Mouse (Mus musculus) MEL (cell line): ENCODE results near the gene Unc5b. TPM values are rescaled to one million over a fixed set of nuclear protein-coding genes. Genes with fewer than 3 reads are reported as not detected.

ENCODE experiments used
- DNase-seq: peaks from one replicate; pipeline ENCODE4 v3.0.0; 2011; ENCODE audit warnings: low read depth, low spot score
- H3K27ac ChIP-seq: 2 replicates; pipeline ENCODE4 v1.5.1; 2012; ENCODE audit warnings: low read depth, mild to moderate bottlenecking, control low read depth, low read length, moderate library complexity; ENCODE audit not compliant: control insufficient read depth
- H3K27me3 ChIP-seq, 2 experiments: fragments of 150-350 bp in 1 of 2; sonication (generic) in 1 of 2; 2 replicates each; pipeline ENCODE4 v1.6.1; 2012; ENCODE audit warnings: low read length in 2 of 2, mild to moderate bottlenecking in 2 of 2, improper control_type of control experiment in 1 of 2, moderate library complexity in 1 of 2; ENCODE audit not compliant: insufficient read depth in 2 of 2, control insufficient read depth in 1 of 2
- H3K36me3 ChIP-seq, 2 experiments: 2 replicates each; pipeline ENCODE4 v1.6.1; 2012 to 2014; ENCODE audit warnings: low read length in 2 of 2, improper control_type of control experiment in 1 of 2, inconsistent platforms in 1 of 2, mild to moderate bottlenecking in 1 of 2; ENCODE audit not compliant: insufficient read depth in 2 of 2, control insufficient read depth in 1 of 2
- H3K4me1 ChIP-seq, 2 experiments: fragments of 150-350 bp in 1 of 2; sonication (generic) in 1 of 2; 2 replicates each; pipeline ENCODE4 v1.6.1; 2012; ENCODE audit warnings: low read length in 2 of 2, improper control_type of control experiment in 1 of 2, mild to moderate bottlenecking in 1 of 2; ENCODE audit not compliant: insufficient read depth in 2 of 2, control insufficient read depth in 1 of 2
- H3K4me3 ChIP-seq, 2 experiments: fragments of 150-350 bp in 1 of 2; sonication (generic) in 1 of 2; 2 replicates each; pipeline ENCODE4 v1.5.1; 2012; ENCODE audit warnings: low read depth in 2 of 2, low read length in 2 of 2, mild to moderate bottlenecking in 2 of 2, moderate library complexity in 2 of 2, control low read depth in 1 of 2, improper control_type of control experiment in 1 of 2; ENCODE audit not compliant: control insufficient read depth in 1 of 2, insufficient read depth in 1 of 2
- H3K79me2 ChIP-seq: 2 replicates; pipeline ENCODE4 v1.6.1; 2012; ENCODE audit warnings: mild to moderate bottlenecking, low read length, moderate library complexity; ENCODE audit not compliant: control insufficient read depth, poor library complexity, insufficient read depth
- H3K9ac ChIP-seq: 2 replicates; pipeline ENCODE4 v1.6.1; 2012; ENCODE audit warnings: low read depth, mild to moderate bottlenecking, control low read depth, low read length, moderate library complexity; ENCODE audit not compliant: control insufficient read depth, poor library complexity, severe bottlenecking
- H3K9me3 ChIP-seq: fragments of 150-350 bp; sonication (generic); replicated peaks from 2 replicates; pipeline ENCODE4 v1.6.1; 2012; ENCODE audit warnings: mild to moderate bottlenecking, low read length, improper control_type of control experiment, moderate library complexity; ENCODE audit not compliant: insufficient read depth
- BHLHE40 ChIP-seq: IDR thresholded peaks from 2 replicates; pipeline ENCODE4 v1.6.1; 2012; ENCODE audit warnings: low read depth, mild to moderate bottlenecking, inconsistent platforms, low read length, improper control_type of control experiment, borderline replicate concordance
- CHD1 ChIP-seq: IDR thresholded peaks from 2 replicates; pipeline ENCODE4 v1.6.1; 2012; ENCODE audit warnings: low read depth, mild to moderate bottlenecking, inconsistent platforms, low read length, improper control_type of control experiment
- CHD2 ChIP-seq: IDR thresholded peaks from 2 replicates; pipeline ENCODE4 v1.6.1; 2011; ENCODE audit warnings: low read length, improper control_type of control experiment
- E2F4 ChIP-seq: IDR thresholded peaks from 2 replicates; pipeline ENCODE4 v1.6.1; 2011; ENCODE audit warnings: low read depth, low read length, improper control_type of control experiment, borderline replicate concordance
- GABPA ChIP-seq: IDR thresholded peaks from 2 replicates; pipeline ENCODE4 v1.6.1; 2012; ENCODE audit warnings: low read depth, mild to moderate bottlenecking, inconsistent platforms, low read length, improper control_type of control experiment, moderate library complexity
- GATA1 ChIP-seq: IDR thresholded peaks from 2 replicates; pipeline ENCODE4 v1.6.1; 2011; ENCODE audit warnings: low read depth, low read length, improper control_type of control experiment
- MAX ChIP-seq: IDR thresholded peaks from 2 replicates; pipeline ENCODE4 v1.6.1; 2011; ENCODE audit warnings: low read length, improper control_type of control experiment
- MAZ ChIP-seq: IDR thresholded peaks from 2 replicates; pipeline ENCODE4 v1.6.1; 2012; ENCODE audit warnings: low read depth, mild to moderate bottlenecking, inconsistent platforms, low read length, improper control_type of control experiment
- MXI1 ChIP-seq: IDR thresholded peaks from 2 replicates; pipeline ENCODE4 v1.6.1; 2011; ENCODE audit warnings: mild to moderate bottlenecking, low read depth, low read length, improper control_type of control experiment
- NRF1 ChIP-seq: IDR thresholded peaks from 2 replicates; pipeline ENCODE4 v1.6.1; 2014; ENCODE audit warnings: low read depth, mild to moderate bottlenecking, inconsistent platforms, low read length, improper control_type of control experiment, moderate library complexity; ENCODE audit not compliant: poor library complexity, insufficient read depth, severe bottlenecking
- POLR2A ChIP-seq, 2 experiments: IDR thresholded peaks; 2 replicates each; pipeline ENCODE4 v1.6.1; 2011 to 2012; ENCODE audit warnings: low read length in 2 of 2, mild to moderate bottlenecking in 2 of 2, control low read depth in 1 of 2, improper control_type of control experiment in 1 of 2, low read depth in 1 of 2, moderate library complexity in 1 of 2; ENCODE audit not compliant: control insufficient read depth in 1 of 2, insufficient read depth in 1 of 2, poor library complexity in 1 of 2
- RAD21 ChIP-seq: IDR thresholded peaks from 2 replicates; pipeline ENCODE4 v1.6.1; 2011; ENCODE audit warnings: mild to moderate bottlenecking, low read depth, low read length, improper control_type of control experiment
- TAL1 ChIP-seq: IDR thresholded peaks from 2 replicates; pipeline ENCODE4 v1.6.1; 2012; ENCODE audit warnings: mild to moderate bottlenecking, inconsistent platforms, low read length, moderate library complexity, mixed read lengths
- TBP ChIP-seq: IDR thresholded peaks from 2 replicates; pipeline ENCODE4 v1.8.0; 2011; ENCODE audit warnings: low read depth, low read length, improper control_type of control experiment
- USF1 ChIP-seq: IDR thresholded peaks from 2 replicates; pipeline ENCODE4 v1.6.1; 2014; ENCODE audit warnings: low read depth, mild to moderate bottlenecking, inconsistent platforms, low read length, improper control_type of control experiment, moderate library complexity
- ZKSCAN1 ChIP-seq: IDR thresholded peaks from 2 replicates; pipeline ENCODE4 v1.6.1; 2012; ENCODE audit warnings: low read depth, mild to moderate bottlenecking, inconsistent platforms, low read length, improper control_type of control experiment, moderate library complexity
- ZNF384 ChIP-seq: IDR thresholded peaks from 2 replicates; pipeline ENCODE4 v1.6.1; 2012; ENCODE audit warnings: low read depth, mild to moderate bottlenecking, inconsistent platforms, low read length, improper control_type of control experiment
- polyA plus RNA-seq, 2 experiments: library from polyadenylated mRNA; stranded (reverse) in 1 of 2; unstranded in 1 of 2; fragments of >175 nt in 1 of 2; fragments of >200 nt in 1 of 2; gene quantifications; 2 replicates each; pipeline versions ENCODE4 v1.2.1 to v1.2.4; 2012; ENCODE audit warnings: low replicate concordance in 2 of 2, low read depth in 1 of 2; ENCODE audit not compliant: insufficient read length in 2 of 2, insufficient read depth in 1 of 2, missing spikeins in 1 of 2
- total RNA-seq: library from RNA; depleted of rRNA; stranded (reverse); fragments of 300-350 nt; gene quantifications from 2 replicates; pipeline ENCODE4 v1.2.3, GENCODE M21; 2012

The Unc5b gene
- total and polyA plus RNA-seq, 3 experiments: not detected

DNA sequence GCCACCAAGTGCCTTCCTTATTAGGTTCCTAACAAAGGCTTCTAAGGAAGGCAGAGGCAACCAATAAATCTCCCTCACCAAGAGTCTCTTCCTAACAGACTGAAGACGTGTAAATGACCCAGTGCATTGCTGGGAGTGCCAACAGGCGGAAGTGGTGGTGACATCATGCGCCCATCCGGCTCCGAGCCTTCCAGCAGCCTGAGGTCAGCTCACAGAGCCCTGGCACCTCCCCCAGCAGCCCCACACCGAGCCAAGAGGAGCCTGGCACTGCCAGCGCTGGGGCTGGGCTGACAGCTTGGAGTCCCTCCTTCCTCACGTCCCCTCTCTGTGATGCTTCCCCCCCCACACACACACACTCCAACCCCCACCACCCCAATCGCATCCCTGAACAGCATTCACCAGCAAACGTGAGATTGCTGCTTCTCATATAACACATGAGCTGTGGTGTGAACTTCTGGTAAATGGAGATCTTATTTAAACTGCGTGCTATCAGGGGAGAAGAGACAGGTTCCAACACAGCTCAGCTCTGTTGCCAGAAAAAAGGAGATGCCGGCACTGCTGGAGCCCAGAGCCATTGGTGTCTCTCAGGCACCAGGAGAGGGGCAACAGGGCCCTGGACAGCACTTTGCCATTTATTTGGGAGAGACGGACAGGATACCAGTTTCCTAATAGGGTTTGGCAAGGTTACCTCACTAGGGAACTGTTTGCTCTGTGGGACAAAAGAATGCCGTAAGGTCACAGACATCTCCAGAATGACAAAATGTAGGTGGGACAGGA lies 14.3 kb downstream of the Unc5b start:
- Histone ChIP-seq H3K36me3 (no peaks in the 10 kb centered on the region), H3K4me3 (no peak overlapping the region), H3K27me3 (no peaks in the 10 kb centered on the region; a peak in 1 of 4 replicates), H3K79me2 (no peaks in the 10 kb centered on the region), H3K9me3 (no peaks in the 10 kb centered on the region), H3K27ac (no peak overlapping the region)
- no peak for TF ChIP-seq MAX
- TF ChIP-seq CHD2: no peak
- TF ChIP-seq GABPA: no peak
- no peak for TF ChIP-seq USF1
- no peak for TF ChIP-seq POLR2A (IDR thresholded peaks at IDR 0.05; ENCODE audit: control insufficient read depth in 1 of 2, insufficient read depth in 1 of 2, low read depth in 1 of 2, low read length in 2 of 2, poor library complexity in 1 of 2)
- TF ChIP-seq, all 39 proteins: peak for 0
- DNase-seq: no peak
- no peak overlapping the region for H3K9ac ChIP-seq
- no peaks in the 10 kb centered on the region for H3K4me1 ChIP-seq

DNA sequence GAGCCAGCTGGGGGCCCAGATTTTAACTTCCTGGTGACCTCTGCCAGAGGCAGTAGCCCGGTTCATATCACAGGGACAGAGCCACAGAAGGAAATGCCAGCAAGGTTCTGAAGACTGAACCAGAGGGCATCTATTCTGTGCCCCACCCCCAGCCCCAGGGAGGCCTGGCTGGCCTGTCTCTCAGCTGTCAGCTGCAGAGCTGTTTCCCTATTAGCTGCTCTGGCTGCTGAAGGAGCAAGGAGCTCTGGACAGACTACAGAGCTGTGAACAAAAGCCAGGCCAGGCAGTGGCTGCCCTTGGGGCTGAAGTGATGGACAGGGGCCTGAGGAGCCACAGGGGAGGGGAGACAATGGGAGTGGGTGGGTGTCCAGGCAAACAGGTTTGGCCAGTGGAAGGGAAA lies 15.5 kb downstream of the Unc5b start:
- H3K79me2 ChIP-seq: no peaks in the 10 kb centered on the region
- H3K9ac ChIP-seq: no peak overlapping the region
- H3K4me1 ChIP-seq: no peaks in the 10 kb centered on the region
- no peak overlapping the region for H3K27ac ChIP-seq
- H3K36me3 ChIP-seq: no peaks in the 10 kb centered on the region
- no peaks in the 10 kb centered on the region for H3K9me3 ChIP-seq
- H3K27me3 ChIP-seq: no peaks in the 10 kb centered on the region; a peak in 1 of 4 replicates
- no peak overlapping the region for H3K4me3 ChIP-seq
- DNase-seq: no peak
- TF ChIP-seq GATA1: no peak
- TF ChIP-seq NRF1: no peak
- no peak for TF ChIP-seq MAZ
- no peak for TF ChIP-seq E2F4
- TF ChIP-seq TAL1: no peak
- TF ChIP-seq CHD1: no peak
- TF ChIP-seq RAD21: no peak
- TF ChIP-seq MXI1: no peak
- TF ChIP-seq TBP: no peak
- TF ChIP-seq MAX: no peak
- no peak for TF ChIP-seq USF1
- no peak for TF ChIP-seq ZNF384
- TF ChIP-seq BHLHE40: no peak
- TF ChIP-seq ZKSCAN1: no peak
